Mouse (Mus musculus) ES-E14 (cell line): Measurements from ENCODE around the gene Slc38a7.

Source experiments
- CHD2 ChIP-seq: IDR thresholded peaks from 2 replicates; pipeline ENCODE4 v1.6.1; 2014; ENCODE audit warnings: mild to moderate bottlenecking, low read depth, low read length, inconsistent platforms
- MAFK ChIP-seq: IDR thresholded peaks from 2 replicates; pipeline ENCODE4 v1.6.1; 2014; ENCODE audit warnings: mild to moderate bottlenecking, low read depth, low read length, inconsistent platforms; ENCODE audit not compliant: insufficient read depth

DNA sequence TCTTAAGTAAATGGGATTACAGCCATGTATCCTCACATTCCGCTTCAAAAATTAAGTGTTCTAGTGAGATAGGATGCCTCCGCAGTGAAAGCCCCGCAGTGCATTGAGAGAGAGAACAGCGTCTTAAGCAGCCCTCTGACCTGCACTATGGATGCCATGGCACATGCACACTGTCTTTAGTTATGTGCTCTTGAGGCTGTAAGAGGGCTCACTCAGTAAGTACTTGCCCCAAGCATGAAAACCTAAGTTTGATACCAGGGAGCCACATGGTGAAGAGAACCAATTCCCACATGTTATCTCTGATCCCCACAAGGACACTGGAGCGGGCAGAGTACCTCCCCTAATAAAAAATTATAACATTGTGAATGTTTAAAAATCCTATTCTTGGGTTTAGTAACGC lies 54.2 kb downstream of the Slc38a7 start:
- TF ChIP-seq CHD2: no peak
- TF ChIP-seq MAFK: no peak
